Mouse (Mus musculus): ENCODE results near the gene P2ry12. TPM values are rescaled to one million over a fixed set of nuclear protein-coding genes. Genes with fewer than 3 reads are reported as not detected.

The P2ry12 gene
- polyA plus RNA-seq (2014; fragmentation: Nextera tagmentation; extraction: Ambion mirVana), result 0.87 and 1.0 TPM in 2 replicates

GRCm38 (mm10) chr3:59262704-59263103 is at the start of gene P2ry12:
Gene P2ry12 (minus strand): TSS chr3:59262871.
- no peak within 1 kb of the TSS for H3K4me3 ChIP-seq (ENCODE audit: low read depth, low read length)
- H3K27me3 ChIP-seq (ENCODE audit: control insufficient read depth, insufficient read depth, low read length), result no peaks in the 10 kb centered on the region
- no peaks in the 10 kb centered on the region for H3K36me3 ChIP-seq (ENCODE audit: control insufficient read depth, insufficient read depth, low read length)
- ATAC-seq (replicated peaks; ENCODE audit: insufficient number of reproducible peaks, low FRiP score, low TSS enrichment), result no peak
- no peaks in the 10 kb centered on the region for H3K9me3 ChIP-seq (replicated peaks; ENCODE audit: control insufficient read depth, low read length)
- no peaks in the 10 kb centered on the region for H3K4me1 ChIP-seq (ENCODE audit: control insufficient read depth, insufficient read depth, low read length)
- 79% methylated on average over 7 of the region's 7 CpGs for WGBS (ENCODE audit: insufficient replicate concordance)
- H3K4me2 ChIP-seq, result no peak within 1 kb of the TSS
- no peak within 1 kb of the TSS for H3K9ac ChIP-seq (ENCODE audit: low read depth, low read length)
- no peak within 1 kb of the TSS for H3K27ac ChIP-seq (ENCODE audit: low read depth, low read length)

GRCm38 (mm10) chr3:59305518-59305917 is 42.8 kb upstream of the P2ry12 start:
- no peaks in the 10 kb centered on the region for H3K36me3 ChIP-seq (ENCODE audit: control insufficient read depth, insufficient read depth, low read length)
- no peak overlapping the region for H3K27ac ChIP-seq (ENCODE audit: low read depth, low read length)
- 85% methylated on average over 2 of the region's 2 CpGs for WGBS (ENCODE audit: insufficient replicate concordance)
- H3K4me2 ChIP-seq, result no peak overlapping the region
- H3K4me1 ChIP-seq (ENCODE audit: control insufficient read depth, insufficient read depth, low read length), result no peaks in the 10 kb centered on the region
- H3K4me3 ChIP-seq (ENCODE audit: low read depth, low read length), result no peak overlapping the region
- H3K9ac ChIP-seq (ENCODE audit: low read depth, low read length), result no peak overlapping the region
- H3K9me3 ChIP-seq (replicated peaks; ENCODE audit: control insufficient read depth, low read length), result no peaks in the 10 kb centered on the region
- H3K27me3 ChIP-seq (ENCODE audit: control insufficient read depth, insufficient read depth, low read length), result no peaks in the 10 kb centered on the region
- ATAC-seq (replicated peaks; ENCODE audit: insufficient number of reproducible peaks, low FRiP score, low TSS enrichment), result no peak

GRCm38 (mm10) chr3:59304944-59305343 is 42.3 kb upstream of the P2ry12 start:
- H3K4me1 ChIP-seq (ENCODE audit: control insufficient read depth, insufficient read depth, low read length), result no peaks in the 10 kb centered on the region
- no peak overlapping the region for H3K4me2 ChIP-seq
- no peak overlapping the region for H3K9ac ChIP-seq (ENCODE audit: low read depth, low read length)
- H3K27me3 ChIP-seq (ENCODE audit: control insufficient read depth, insufficient read depth, low read length), result no peaks in the 10 kb centered on the region
- H3K4me3 ChIP-seq (ENCODE audit: low read depth, low read length), result no peak overlapping the region
- 90% methylated on average over 5 of the region's 5 CpGs for WGBS (ENCODE audit: insufficient replicate concordance)
- no peaks in the 10 kb centered on the region for H3K9me3 ChIP-seq (replicated peaks; ENCODE audit: control insufficient read depth, low read length)
- no peaks in the 10 kb centered on the region for H3K36me3 ChIP-seq (ENCODE audit: control insufficient read depth, insufficient read depth, low read length)
- no peak overlapping the region for H3K27ac ChIP-seq (ENCODE audit: low read depth, low read length)
- ATAC-seq (replicated peaks; ENCODE audit: insufficient number of reproducible peaks, low FRiP score, low TSS enrichment), result no peak

GRCm38 (mm10) chr3:59297653-59298052 is 35.0 kb upstream of the P2ry12 start:
- no peak overlapping the region for H3K27ac ChIP-seq (ENCODE audit: low read depth, low read length)
- no peak overlapping the region for H3K4me2 ChIP-seq
- H3K4me3 ChIP-seq (ENCODE audit: low read depth, low read length), result no peak overlapping the region
- no peaks in the 10 kb centered on the region for H3K36me3 ChIP-seq (ENCODE audit: control insufficient read depth, insufficient read depth, low read length)
- 79% methylated on average over 16 of the region's 16 CpGs for WGBS (ENCODE audit: insufficient replicate concordance)
- no peaks in the 10 kb centered on the region for H3K27me3 ChIP-seq (ENCODE audit: control insufficient read depth, insufficient read depth, low read length)
- H3K9ac ChIP-seq (ENCODE audit: low read depth, low read length), result no peak overlapping the region
- H3K4me1 ChIP-seq (ENCODE audit: control insufficient read depth, insufficient read depth, low read length), result no peaks in the 10 kb centered on the region
- no peak for ATAC-seq (replicated peaks; ENCODE audit: insufficient number of reproducible peaks, low FRiP score, low TSS enrichment)
- H3K9me3 ChIP-seq (replicated peaks; ENCODE audit: control insufficient read depth, low read length), result no peaks in the 10 kb centered on the region

GRCm38 (mm10) chr3:59296563-59297130 is 34.0 kb upstream of the P2ry12 start:
- WGBS (ENCODE audit: insufficient replicate concordance), result 90% methylated on average over 5 of the region's 5 CpGs
- ATAC-seq (replicated peaks; ENCODE audit: insufficient number of reproducible peaks, low FRiP score, low TSS enrichment), result no peak
- H3K4me2 ChIP-seq, result no peak overlapping the region

GRCm38 (mm10) chr3:59295699-59296562 is 33.3 kb upstream of the P2ry12 start:
- WGBS (ENCODE audit: insufficient replicate concordance), result 83% methylated on average over 16 of the region's 16 CpGs
- Histone ChIP-seq H3K27me3 (ENCODE audit: control insufficient read depth, insufficient read depth, low read length) (no peaks in the 10 kb centered on the region), H3K4me1 (ENCODE audit: control insufficient read depth, insufficient read depth, low read length) (no peaks in the 10 kb centered on the region), H3K9ac (ENCODE audit: low read depth, low read length) (no peak overlapping the region), H3K27ac (ENCODE audit: low read depth, low read length) (no peak overlapping the region), H3K9me3 (replicated peaks; ENCODE audit: control insufficient read depth, low read length) (no peaks in the 10 kb centered on the region), H3K4me2 (no peak overlapping the region), H3K4me3 (ENCODE audit: low read depth, low read length) (no peak overlapping the region), H3K36me3 (ENCODE audit: control insufficient read depth, insufficient read depth, low read length) (no peaks in the 10 kb centered on the region)
- ATAC-seq (replicated peaks; ENCODE audit: insufficient number of reproducible peaks, low FRiP score, low TSS enrichment), result no peak

More at GRCm38 (mm10) chr3:59296563-59297130, 34.0 kb upstream of the P2ry12 start:
- Histone ChIP-seq H3K9me3 (replicated peaks; ENCODE audit: control insufficient read depth, low read length) (no peaks in the 10 kb centered on the region), H3K27ac (ENCODE audit: low read depth, low read length) (no peak overlapping the region), H3K4me1 (ENCODE audit: control insufficient read depth, insufficient read depth, low read length) (no peaks in the 10 kb centered on the region), H3K27me3 (ENCODE audit: control insufficient read depth, insufficient read depth, low read length) (no peaks in the 10 kb centered on the region), H3K9ac (ENCODE audit: low read depth, low read length) (no peak overlapping the region), H3K4me3 (ENCODE audit: low read depth, low read length) (no peak overlapping the region), H3K36me3 (ENCODE audit: control insufficient read depth, insufficient read depth, low read length) (no peaks in the 10 kb centered on the region)

GRCm38 (mm10) chr3:59293437-59294199 is 30.9 kb upstream of the P2ry12 start:
- Histone ChIP-seq H3K4me3 (ENCODE audit: low read depth, low read length) (no peak overlapping the region), H3K36me3 (ENCODE audit: control insufficient read depth, insufficient read depth, low read length) (no peaks in the 10 kb centered on the region), H3K9me3 (replicated peaks; ENCODE audit: control insufficient read depth, low read length) (no peaks in the 10 kb centered on the region), H3K4me2 (no peak overlapping the region), H3K27ac (ENCODE audit: low read depth, low read length) (no peak overlapping the region), H3K4me1 (ENCODE audit: control insufficient read depth, insufficient read depth, low read length) (no peaks in the 10 kb centered on the region), H3K9ac (ENCODE audit: low read depth, low read length) (no peak overlapping the region), H3K27me3 (ENCODE audit: control insufficient read depth, insufficient read depth, low read length) (no peaks in the 10 kb centered on the region)
- WGBS (ENCODE audit: insufficient replicate concordance), result 77% methylated on average over 5 of the region's 5 CpGs
- no peak for ATAC-seq (replicated peaks; ENCODE audit: insufficient number of reproducible peaks, low FRiP score, low TSS enrichment)

- Histone ChIP-seq H3K9me3 (replicated peaks; ENCODE audit: control insufficient read depth, low read length) (no peaks in the 10 kb centered on the region), H3K4me1 (ENCODE audit: control insufficient read depth, insufficient read depth, low read length) (no peaks in the 10 kb centered on the region), H3K27ac (ENCODE audit: low read depth, low read length) (no peak overlapping the region), H3K27me3 (ENCODE audit: control insufficient read depth, insufficient read depth, low read length) (no peaks in the 10 kb centered on the region), H3K9ac (ENCODE audit: low read depth, low read length) (no peak overlapping the region), H3K36me3 (ENCODE audit: control insufficient read depth, insufficient read depth, low read length) (no peaks in the 10 kb centered on the region), H3K4me3 (ENCODE audit: low read depth, low read length) (no peak overlapping the region), H3K4me2 (no peak overlapping the region)
- WGBS (ENCODE audit: insufficient replicate concordance), result 69% methylated on average over 2 of the region's 2 CpGs
- ATAC-seq (replicated peaks; ENCODE audit: insufficient number of reproducible peaks, low FRiP score, low TSS enrichment), result no peak
These were observed 27.9 kb upstream of the P2ry12 start for GRCm38 (mm10) chr3:59290551-59290950.
